Comparison of ENCODE assay signal across 9 mouse cellular contexts in the genomic region with DNA sequence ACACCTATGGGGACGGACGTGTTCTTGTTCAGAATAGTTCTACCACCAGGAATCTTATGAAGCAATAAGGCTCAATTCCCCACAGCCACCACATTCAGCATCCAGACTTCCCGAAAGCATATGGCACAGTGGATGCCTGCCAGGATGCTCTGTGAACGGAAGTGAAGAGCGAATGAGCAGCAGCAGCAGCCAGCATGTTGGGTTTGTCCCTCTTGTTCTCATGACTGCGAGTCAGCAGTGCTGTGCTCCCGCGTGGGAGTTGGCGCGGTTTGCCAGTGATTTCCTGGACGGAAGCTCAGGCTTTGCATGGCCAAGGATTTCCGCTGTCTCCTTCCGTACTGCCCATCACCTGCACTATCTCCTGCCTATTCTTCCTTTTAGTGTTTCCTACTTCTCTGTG.
DNase-seq lines count a peak whose midpoint lies in the region; ATAC-seq and TF ChIP-seq lines count a peak whose summit lies in the region.
"Had no signal": no experiment of that assay in that cellular context is flagged by ENCODE, and none has a peak within 500 bp of the region (broad histone marks: within the 10 kb centered on the region; RNA-seq: fewer than 3 reads in every experiment).

No protein-coding gene starts in this region.

- H3K9ac ChIP-seq in kidney, embryonic 14.5 days (ENCODE audit: low read depth, low read length), result no peak overlapping the region
- no peak overlapping the region for H3K9ac ChIP-seq in heart, postnatal 0 days (replicated peaks; ENCODE audit: low read depth, low read length)

- H3K4me2 ChIP-seq in kidney, embryonic 14.5 days (replicated peaks; ENCODE audit: low read depth, low read length), result no peak overlapping the region
- no peak overlapping the region for H3K4me2 ChIP-seq in heart, postnatal 0 days (ENCODE audit: low read depth, low read length)

- no peaks in the 10 kb centered on the region for H3K27me3 ChIP-seq in kidney, embryonic 14.5 days (ENCODE audit: control insufficient read depth, insufficient read depth, low read length)
- H3K27me3 ChIP-seq in heart, postnatal 0 days (ENCODE audit: control insufficient read depth, insufficient read depth, low read length), result no peaks in the 10 kb centered on the region
- H3K27me3 ChIP-seq: Patski had no signal

- no peak for TF ChIP-seq EP300 in heart, postnatal 0 days (IDR thresholded peaks at IDR 0.05; ENCODE audit: low read depth)

- no peak for TF ChIP-seq CTCF in heart, postnatal 0 days (IDR thresholded peaks at IDR 0.05; ENCODE audit: low read depth)

- no peak overlapping the region for H3K27ac ChIP-seq in kidney, embryonic 14.5 days (ENCODE audit: low read depth, low read length)
- no peak overlapping the region for H3K27ac ChIP-seq in heart, postnatal 0 days (ENCODE audit: low read depth)

- ATAC-seq in kidney, embryonic 14.5 days (ENCODE audit: low FRiP score, low TSS enrichment), result no peak
- no peak for ATAC-seq in heart, postnatal 0 days (ENCODE audit: insufficient read depth, low read depth)
- ATAC-seq: Patski had no signal

- WGBS in kidney, embryonic 14.5 days, result 77% methylated on average over 13 of the region's 13 CpGs
- 55% methylated on average over 13 of the region's 13 CpGs for WGBS in heart, postnatal 0 days

- peak; percentile 20 for DNase-seq in kidney, adult 18-20 months
- DNase-seq in cerebellum, adult 8-10 months, result peak; percentile 72
- DNase-seq in heart, postnatal 0 days (ENCODE audit: low spot score), result peak; percentile 16
- DNase-seq in layer of hippocampus, postnatal 36 days, result peak; percentile 78 to 81
- peak; percentile 9 for DNase-seq in ovary, adult 18-20 months (ENCODE audit: low spot score)
- DNase-seq in embryo, embryonic 11 days, result no peak
- no peak for DNase-seq in B cell, adult 2 months

- H3K4me3 ChIP-seq in kidney, embryonic 14.5 days (ENCODE audit: low read length), result no peak overlapping the region
- no peak overlapping the region for H3K4me3 ChIP-seq in heart, postnatal 0 days (ENCODE audit: low read depth, low read length)

- H3K36me3 ChIP-seq in kidney, embryonic 14.5 days (ENCODE audit: control insufficient read depth, insufficient read depth, low read length), result no peaks in the 10 kb centered on the region
- no peaks in the 10 kb centered on the region for H3K36me3 ChIP-seq in heart, postnatal 0 days (replicated peaks; ENCODE audit: control insufficient read depth, insufficient read depth, low read length)

- H3K4me1 ChIP-seq in kidney, embryonic 14.5 days (ENCODE audit: control insufficient read depth, insufficient read depth, low read length), result no peaks in the 10 kb centered on the region
- H3K4me1 ChIP-seq in heart, postnatal 0 days (ENCODE audit: control insufficient read depth, insufficient read depth), result no peaks in the 10 kb centered on the region

- H3K9me3 ChIP-seq in kidney, embryonic 14.5 days (ENCODE audit: control insufficient read depth, low read length), result no peaks in the 10 kb centered on the region
- H3K9me3 ChIP-seq in heart, postnatal 0 days (replicated peaks; ENCODE audit: control insufficient read depth, low read length), result no peaks in the 10 kb centered on the region

Comparison
In these comparisons a context has a peak if more than half of its experiments do, and no peak if none do; other contexts are left out.
1. DNase-seq: peak in kidney, adult 18-20 months (single experiment), cerebellum, adult 8-10 months (single experiment), heart, postnatal 0 days (single experiment), layer of hippocampus, postnatal 36 days (2 of 2) and ovary, adult 18-20 months (single experiment); none in embryo, embryonic 11 days (single experiment) and B cell, adult 2 months (0 of 2).